Mouse (Mus musculus): ENCODE results near the gene Prcc.

- TF ChIP-seq CTCF (IDR thresholded peaks at IDR 0.05; ENCODE audit: low read depth, low read length) = no peak
- no peak for TF ChIP-seq POLR2A (IDR thresholded peaks at IDR 0.05; ENCODE audit: extremely low read depth, insufficient read depth, low read length)
Measured at GRCm38 (mm10) chr3:87899266-87899665, 13.9 kb upstream of the Prcc start.

Data from liver, adult 2 months (tissue).